Mouse (Mus musculus) left cerebral cortex, adult 2 months (tissue): Measurements from ENCODE around the gene Gkap1. TPM values are rescaled to one million over a fixed set of nuclear protein-coding genes. Genes with fewer than 3 reads are reported as not detected.

Source experiments
- DNase-seq, 2 experiments: peaks; one replicate each; pipeline ENCODE4 v3.0.0; 2021 to 2022; ENCODE audit warnings: low spot score in 2 of 2, mixed read lengths in 1 of 2; ENCODE audit errors: extremely low spot score in 1 of 2
- H3K27ac ChIP-seq: fragments of 200-600 bp; 2 replicates; pipeline ENCODE4 v1.8.1; 2022
- H3K4me3 ChIP-seq: fragments of 200-600 bp; 2 replicates; pipeline ENCODE4 v1.8.1; 2022
- CTCF ChIP-seq: fragments of 200-600 bp; IDR thresholded peaks from 2 replicates; pipeline ENCODE4 v1.8.1; 2022; ENCODE audit warnings: antibody characterized with exemption, mild to moderate bottlenecking, moderate library complexity
- intact Hi-C: fragments of 180-260 bp; cut with DNase I; formaldehyde crosslinking; loops from one replicate; pipeline ENCODE4 v1.15.1; 2025
- microRNA-seq, 2 experiments: library from miRNA; unstranded; fragments of <30 nt; microRNA quantifications; one replicate each; pipeline ENCODE4 v1.2.0; 2021
- total RNA-seq, 2 experiments: library from RNA; stranded (reverse); gene quantifications; 2 replicates each; pipeline ENCODE4 v1.2.3; 2021

The Gkap1 gene
- total RNA-seq, 2 experiments from 2014 or later: 16.8 to 20.3 TPM

GRCm38 (mm10) chr13:58194908-58195307, 80.6 kb downstream of the Gkap1 start:
- H3K27ac ChIP-seq: no peak overlapping the region
- no peak for TF ChIP-seq CTCF
- no peak overlapping the region for H3K4me3 ChIP-seq
- intact Hi-C loops: no loop called here
- DNase-seq: no peak

GRCm38 (mm10) chr13:58193221-58193620, 82.3 kb downstream of the Gkap1 start:
- DNase-seq: no peak
- Histone ChIP-seq H3K27ac (no peak overlapping the region), H3K4me3 (no peak overlapping the region)
- intact Hi-C loops: no loop called here
- TF ChIP-seq CTCF: no peak

GRCm38 (mm10) chr13:58192146-58192545, 83.4 kb downstream of the Gkap1 start:
- H3K27ac ChIP-seq: no peak overlapping the region
- DNase-seq: peak in 1 of 2 experiments; percentile 14
- H3K4me3 ChIP-seq: no peak overlapping the region
- no peak for TF ChIP-seq CTCF
- intact Hi-C loops: no loop called here

- no peak overlapping the region for H3K4me3 ChIP-seq
- intact Hi-C loops: no loop called here
- TF ChIP-seq CTCF: no peak
- no peak overlapping the region for H3K27ac ChIP-seq
- no peak for DNase-seq
Observed at GRCm38 (mm10) chr13:58191516-58191915, 84.0 kb downstream of the Gkap1 start.

- Histone ChIP-seq H3K4me3 (no peak overlapping the region), H3K27ac (no peak overlapping the region)
- intact Hi-C loops: loop anchor here (2.0 kb wide), 1 partner anchor 25 kb away; the partner anchor contains the start of gene Ubqln1
- TF ChIP-seq CTCF: no peak
- DNase-seq: peak; percentile 41 to 43
Observed at GRCm38 (mm10) chr13:58189473-58189872, 86.0 kb downstream of the Gkap1 start.

GRCm38 (mm10) chr13:58188412-58188811, 87.1 kb downstream of the Gkap1 start:
- intact Hi-C loops: loop anchor here (1.0 to 2.0 kb wide), 2 partner anchors 26 to 44 kb away; partner anchors contain the start of gene Ubqln1
- peak overlapping the region; percentile 34 for H3K27ac ChIP-seq

GRCm38 (mm10) chr13:58187751-58188150, 87.7 kb downstream of the Gkap1 start:
- Histone ChIP-seq H3K4me3 (no peak overlapping the region), H3K27ac (no peak overlapping the region)
- DNase-seq: no peak
- TF ChIP-seq CTCF: no peak
- intact Hi-C loops: loop anchor here (1.0 to 2.0 kb wide), 2 partner anchors 27 to 45 kb away; partner anchors contain the start of gene Ubqln1

More at GRCm38 (mm10) chr13:58188412-58188811, 87.1 kb downstream of the Gkap1 start:
- TF ChIP-seq CTCF: peak; percentile 98
- no peak overlapping the region for H3K4me3 ChIP-seq
- peak; percentile 77 to 82 for DNase-seq

GRCm38 (mm10) chr13:58186281-58186680, 89.2 kb downstream of the Gkap1 start:
- intact Hi-C loops: no loop called here
- Histone ChIP-seq H3K4me3 (no peak overlapping the region), H3K27ac (peak overlapping the region; percentile 8; the same call in 1 of the 2 replicates)
- no peak for TF ChIP-seq CTCF
- peak in 1 of 2 experiments; percentile 30 for DNase-seq

- H3K4me3 ChIP-seq: no peak overlapping the region
- intact Hi-C loops: no loop called here
- TF ChIP-seq CTCF: no peak
- H3K27ac ChIP-seq: no peak overlapping the region
- no peak for DNase-seq
Observed at GRCm38 (mm10) chr13:58184111-58184510, 91.4 kb downstream of the Gkap1 start.

Small RNA genes within 50 kb of the gene (microRNA-seq; reads per million reads assigned to microRNA genes)
- gene Mir6369: 0 reads per million in 2 experiments

Other genes starting within 250 kb of the Gkap1 start
- gene Klhl3, start 162.1 kb downstream of the Gkap1 start, total RNA-seq: 10 to 100 TPM; 32.6 to 36.9 TPM
- gene Hnrnpa0, start 147.1 kb downstream of the Gkap1 start, total RNA-seq: 100 to 1,000 TPM; 120 to 128 TPM
- gene Idnk, start 118.0 kb downstream of the Gkap1 start, total RNA-seq: 10 to 100 TPM; 31.2 to 31.6 TPM
- 100 to 1,000 TPM; 145 to 146 TPM for gene Ubqln1, start 60.0 kb downstream of the Gkap1 start, total RNA-seq
- gene Kif27, start 83.4 kb upstream of the Gkap1 start, total RNA-seq: 1 to 10 TPM; 2.4 to 3.5 TPM
- gene 2210016F16Rik, start 109.5 kb upstream of the Gkap1 start, total RNA-seq: 1 to 10 TPM; 7.1 to 7.4 TPM
- 10 to 100 TPM; 13.4 to 15.9 TPM for gene Rmi1, start 126.5 kb upstream of the Gkap1 start, total RNA-seq
- gene Hnrnpk, start 127.6 kb upstream of the Gkap1 start, total RNA-seq: 100 to 1,000 TPM; 566 to 576 TPM